Mouse (Mus musculus) stomach, postnatal 0 days (tissue): ENCODE results near the gene Lyrm9.

Experiments
- CTCF ChIP-seq: IDR thresholded peaks from 2 replicates; pipeline ENCODE4 v1.5.1; 2016; ENCODE audit warnings: antibody characterized with exemption, low read depth, mild to moderate bottlenecking, moderate library complexity
- EP300 ChIP-seq: optimal IDR thresholded peaks from 2 replicates; pipeline ENCODE3; 2016; ENCODE audit warnings: antibody characterized with exemption

DNA sequence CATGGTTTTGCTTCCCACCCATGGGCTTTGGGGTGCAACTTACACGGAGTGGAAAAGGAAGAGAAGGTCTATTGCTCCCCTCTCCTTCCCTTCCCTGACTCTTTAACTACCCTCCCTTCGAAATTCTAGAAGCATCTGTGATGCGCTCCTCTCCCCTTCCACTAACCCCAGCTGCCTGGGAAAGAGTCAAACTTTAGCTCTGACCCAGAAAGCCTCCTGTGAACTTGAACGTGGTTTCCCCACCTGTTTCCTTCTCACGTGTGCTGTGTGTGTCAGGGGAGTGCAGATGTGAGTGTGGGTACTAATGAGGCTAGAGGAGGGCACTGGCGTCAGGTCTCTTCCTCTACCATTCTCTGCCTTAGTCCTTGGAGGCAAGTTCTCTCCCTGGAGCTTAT is 25.5 kb downstream of the Lyrm9 start:
- no peak for TF ChIP-seq EP300
- TF ChIP-seq CTCF: no peak
